Mouse (Mus musculus) forebrain, embryonic 14.5 days (tissue): Measurements from ENCODE around the gene Srrm2. TPM values are rescaled to one million over a fixed set of nuclear protein-coding genes. Genes with fewer than 3 reads are reported as not detected.

ENCODE experiments used
- ATAC-seq: fragments of 200-750 bp; cut with Nextera tagmentation; 2 replicates; pipeline ENCODE4 v1.8.0; 2017; ENCODE audit warnings: mild to moderate bottlenecking, moderate library complexity
- DNase-seq: peaks from one replicate; pipeline ENCODE4 v3.0.0-alpha.2; 2015; ENCODE audit warnings: low spot score
- H3K27ac ChIP-seq: fragments of 300-500 bp; sonication (generic); 2 replicates; pipeline ENCODE4 v1.5.1; 2014; ENCODE audit warnings: low read depth, mild to moderate bottlenecking, control low read depth, low read length, moderate library complexity
- H3K27me3 ChIP-seq: fragments of 300-500 bp; sonication (generic); replicated peaks from 2 replicates; pipeline ENCODE4 v1.6.1; 2014; ENCODE audit warnings: low read length, control low read depth, mixed read lengths; ENCODE audit not compliant: control insufficient read depth, insufficient read depth
- H3K36me3 ChIP-seq: fragments of 300-500 bp; sonication (generic); 2 replicates; pipeline ENCODE4 v1.6.1; 2014; ENCODE audit warnings: low read length, control low read depth; ENCODE audit not compliant: control insufficient read depth, insufficient read depth
- H3K4me1 ChIP-seq: fragments of 300-500 bp; sonication (generic); 2 replicates; pipeline ENCODE4 v1.6.1; 2014; ENCODE audit warnings: antibody characterized with exemption, low read length, control low read depth; ENCODE audit not compliant: control insufficient read depth, insufficient read depth
- H3K4me2 ChIP-seq: fragments of 300-500 bp; sonication (generic); 2 replicates; pipeline ENCODE4 v1.6.1; 2014; ENCODE audit warnings: mild to moderate bottlenecking, control low read depth, low read length
- H3K4me3 ChIP-seq: fragments of 300-500 bp; sonication (generic); 2 replicates; pipeline ENCODE4 v1.5.1; 2014; ENCODE audit warnings: low read depth, low read length, control low read depth
- H3K9ac ChIP-seq: fragments of 300-500 bp; sonication (generic); 2 replicates; pipeline ENCODE4 v1.6.1; 2014; ENCODE audit warnings: mild to moderate bottlenecking, low read length, control low read depth, moderate library complexity
- H3K9me3 ChIP-seq: fragments of 300-500 bp; sonication (generic); replicated peaks from 2 replicates; pipeline ENCODE4 v1.6.1; 2016; ENCODE audit warnings: low read length, control low read depth, mixed read lengths; ENCODE audit not compliant: control insufficient read depth
- WGBS: fragments of 180-500 bp; shearing (Covaris S2); extraction: QIAGEN DNeasy Blood & Tissue Kit; methylation state at CpG from one replicate; pipeline ENCODE4 v1.1.7; 2014; 5-methylcytosine and 5-hydroxymethylcytosine counted together
- polyA plus RNA-seq: library from polyadenylated mRNA; unstranded; fragments of >200 nt; fragmentation: Nextera tagmentation; extraction: Ambion mirVana; gene quantifications from 2 replicates; pipeline ENCODE4 v1.2.1, GENCODE M21; 2014

Gene Srrm2
- 226 and 339 TPM in 2 replicates for polyA plus RNA-seq

DNA sequence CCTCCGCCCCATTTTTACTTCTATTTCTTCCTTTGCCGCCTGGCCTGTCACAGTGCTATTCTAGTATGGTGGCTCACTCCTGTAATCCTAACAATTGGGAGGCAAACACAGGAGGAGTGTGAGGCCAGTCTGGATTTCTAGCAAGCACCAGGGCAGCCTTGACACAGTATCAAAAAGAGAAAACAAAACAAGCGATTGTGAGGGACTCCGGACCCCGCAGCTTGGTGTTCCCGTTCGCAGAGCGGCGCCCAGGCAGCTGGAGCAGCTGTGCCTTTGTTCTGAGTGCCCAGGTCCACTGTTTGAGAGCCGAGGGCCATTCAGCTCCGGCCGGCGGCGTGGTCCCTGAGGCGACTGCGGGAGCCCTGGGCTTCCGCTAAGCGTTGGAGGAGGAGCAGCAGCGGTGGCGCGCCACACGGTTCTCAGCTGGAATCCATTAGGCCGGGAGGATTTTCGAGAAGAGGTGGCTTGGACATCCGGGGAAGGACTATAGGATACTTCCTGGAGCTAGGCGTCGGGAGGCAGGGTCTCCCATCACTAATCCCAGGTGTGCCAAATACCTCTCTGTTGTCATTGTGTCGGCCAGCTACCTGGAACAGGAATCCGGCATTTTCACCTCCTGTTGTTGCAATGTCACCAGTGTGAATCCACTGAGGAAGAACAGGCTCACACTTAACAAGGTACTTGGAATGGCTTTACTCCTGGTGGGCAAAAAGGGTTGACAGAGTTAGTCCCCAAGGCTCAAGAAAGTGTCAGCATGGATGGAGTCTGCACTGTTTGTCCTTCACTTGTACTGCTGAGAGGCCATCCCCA, at the start of gene Srrm2:
Srrm2 (plus strand) TSS at position 264 of the 810 bp plus-strand sequence.
- peaks cover 19% of the 10 kb centered on the region for H3K4me1 ChIP-seq
- DNase-seq (peak; percentile 63), ATAC-seq (peak; percentile 43)
- H3K9me3 ChIP-seq: no peaks in the 10 kb centered on the region
- H3K9ac ChIP-seq: peak within 1 kb of the TSS; percentile 80
- peak within 1 kb of the TSS; percentile 79 for H3K4me2 ChIP-seq
- H3K27me3 ChIP-seq: no peaks in the 10 kb centered on the region
- peak within 1 kb of the TSS; percentile 35 for H3K4me3 ChIP-seq
- H3K27ac ChIP-seq: peak within 1 kb of the TSS; percentile 89
- WGBS: 2% methylated on average over 29 of the region's 29 CpGs
- no peaks in the 10 kb centered on the region for H3K36me3 ChIP-seq

DNA sequence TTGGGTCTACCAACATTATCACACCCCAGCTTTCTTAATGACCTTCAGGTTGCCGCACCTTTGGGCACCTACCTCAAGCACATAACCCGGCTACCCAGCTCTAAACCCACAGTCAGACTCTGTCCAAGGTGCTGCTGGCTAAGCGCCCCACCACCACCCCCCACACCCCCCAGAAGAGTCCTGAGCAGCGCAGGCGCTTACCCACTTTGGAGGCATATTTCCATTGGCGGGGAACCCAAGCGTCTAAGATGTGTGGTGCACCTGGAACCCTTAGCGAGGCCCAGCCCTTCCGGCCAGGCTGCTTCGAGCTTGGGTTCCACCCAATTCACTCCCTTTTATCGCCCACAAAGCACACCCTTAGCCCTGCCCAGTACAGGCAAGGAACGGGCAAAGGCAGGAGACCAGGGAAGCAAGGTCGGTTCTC, 49.7 kb upstream of the Srrm2 start, which contains the start of gene Paqr4:
Paqr4 (minus strand) TSS at position 270 of the 424 bp plus-strand sequence.
- H3K4me2 ChIP-seq: peak within 1 kb of the TSS; percentile 98
- H3K27ac ChIP-seq: peak within 1 kb of the TSS; percentile 63
- no peaks in the 10 kb centered on the region for H3K9me3 ChIP-seq
- ATAC-seq: peak; percentile 23; the same call in 1 of the 2 replicates
- peak within 1 kb of the TSS; percentile 85 for H3K9ac ChIP-seq
- peaks cover 19% of the 10 kb centered on the region; the same call in 1 of the 2 replicates for H3K4me1 ChIP-seq
- H3K36me3 ChIP-seq: peaks cover 23% of the 10 kb centered on the region
- no peak for DNase-seq
- H3K27me3 ChIP-seq: peaks cover 47% of the 10 kb centered on the region
- whole genome bisulfite sequencing: 7% methylated on average over 13 of the region's 13 CpGs
- H3K4me3 ChIP-seq: peak within 1 kb of the TSS; percentile 50

GRCm38 (mm10) chr17:23741359-23742209, 48.7 kb upstream of the Srrm2 start:
- Histone ChIP-seq H3K27me3 (peaks cover 55% of the 10 kb centered on the region), H3K27ac (no peak overlapping the region), H3K4me2 (no peak overlapping the region), H3K4me3 (no peak overlapping the region), H3K36me3 (peaks cover 14% of the 10 kb centered on the region), H3K4me1 (peaks cover 23% of the 10 kb centered on the region; the same call in 1 of the 2 replicates), H3K9me3 (no peaks in the 10 kb centered on the region), H3K9ac (no peak overlapping the region)
- WGBS: 56% methylated on average over 37 of the region's 38 CpGs
- DNase-seq (no peak), ATAC-seq (no peak)

GRCm38 (mm10) chr17:23742210-23742793, 48.0 kb upstream of the Srrm2 start:
- peaks cover 59% of the 10 kb centered on the region for H3K27me3 ChIP-seq
- no peaks in the 10 kb centered on the region for H3K9me3 ChIP-seq
- DNase-seq (peak; percentile 31), ATAC-seq (no peak)
- peak overlapping the region; percentile 43 for H3K4me2 ChIP-seq
- 7% methylated on average over 44 of the region's 44 CpGs for WGBS
- H3K36me3 ChIP-seq: peaks cover 8% of the 10 kb centered on the region; the same call in 1 of the 2 replicates
- H3K4me3 ChIP-seq: peak overlapping the region; percentile 10
- no peak overlapping the region for H3K27ac ChIP-seq
- H3K9ac ChIP-seq: no peak overlapping the region
- H3K4me1 ChIP-seq: peaks cover 23% of the 10 kb centered on the region; the same call in 1 of the 2 replicates

DNA sequence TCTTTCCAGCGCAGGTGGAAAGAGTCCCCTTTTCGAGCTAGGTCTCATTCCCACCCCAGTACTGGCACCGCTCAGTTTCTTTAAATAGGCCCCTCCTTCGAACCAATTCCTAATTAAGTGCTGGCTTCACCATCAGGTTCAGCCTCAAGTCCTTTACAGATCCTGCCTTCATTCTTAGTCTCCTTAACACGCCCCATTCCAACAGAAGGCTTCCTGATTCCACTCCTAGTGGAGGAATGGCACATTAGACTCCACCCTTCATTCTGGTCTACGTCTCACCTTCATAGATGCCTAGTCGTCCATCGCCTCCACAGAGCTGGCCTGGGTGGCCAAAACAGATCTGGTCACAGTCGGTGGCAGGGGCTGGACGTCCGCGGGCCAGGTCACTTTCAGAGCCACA, 47.4 kb upstream of the Srrm2 start:
- 64% methylated on average over 12 of the region's 12 CpGs for WGBS
- Histone ChIP-seq H3K9ac (no peak overlapping the region), H3K27ac (no peak overlapping the region), H3K27me3 (peaks cover 64% of the 10 kb centered on the region), H3K4me2 (no peak overlapping the region), H3K4me1 (peaks cover 23% of the 10 kb centered on the region; the same call in 1 of the 2 replicates), H3K4me3 (peak overlapping the region; percentile 10; the same call in 1 of the 2 replicates), H3K36me3 (0 out of 2 replicates have a peak, but pooled peaks cover 2% of the 10 kb centered on the region), H3K9me3 (no peaks in the 10 kb centered on the region)
- DNase-seq (no peak), ATAC-seq (no peak)

GRCm38 (mm10) chr17:23744076-23744475, 46.3 kb upstream of the Srrm2 start:
- 18% methylated on average over 8 of the region's 8 CpGs for WGBS
- no peak overlapping the region for H3K9ac ChIP-seq
- H3K36me3 ChIP-seq: no peaks in the 10 kb centered on the region
- ATAC-seq: no peak
- peaks cover 17% of the 10 kb centered on the region; the same call in 1 of the 2 replicates for H3K4me1 ChIP-seq
- no peak overlapping the region for H3K4me3 ChIP-seq
- H3K4me2 ChIP-seq: no peak overlapping the region
- H3K9me3 ChIP-seq: no peaks in the 10 kb centered on the region
- H3K27me3 ChIP-seq: peaks cover 64% of the 10 kb centered on the region
- no peak overlapping the region for H3K27ac ChIP-seq
- DNase-seq: no peak

GRCm38 (mm10) chr17:23744651-23745050, 45.7 kb upstream of the Srrm2 start:
- 2% methylated on average over 14 of the region's 14 CpGs for WGBS

More at GRCm38 (mm10) chr17:23744651-23745050, 45.7 kb upstream of the Srrm2 start:
- H3K9ac ChIP-seq: no peak overlapping the region
- H3K4me3 ChIP-seq: 0 out of 2 replicates have a peak overlapping the region, but pooled peaks have one; percentile 32
- H3K9me3 ChIP-seq: no peaks in the 10 kb centered on the region
- no peak overlapping the region for H3K27ac ChIP-seq
- H3K4me2 ChIP-seq: no peak overlapping the region
- ATAC-seq (no peak), DNase-seq (no peak)
- peaks cover 13% of the 10 kb centered on the region; the same call in 1 of the 2 replicates for H3K4me1 ChIP-seq
- H3K27me3 ChIP-seq: peaks cover 64% of the 10 kb centered on the region
- no peaks in the 10 kb centered on the region for H3K36me3 ChIP-seq
